Mouse (Mus musculus) hindbrain, embryonic 13.5 days (tissue): ENCODE measurements around the gene Kcnj10. TPM values are rescaled to one million over a fixed set of nuclear protein-coding genes. Genes with fewer than 3 reads are reported as not detected.

Source experiments
- ATAC-seq: fragments of 200-750 bp; cut with Nextera tagmentation; 2 replicates; pipeline ENCODE4 v1.8.0; 2017; ENCODE audit warnings: moderate TSS enrichment; ENCODE audit not compliant: low FRiP score
- H3K27ac ChIP-seq: fragments of 300-500 bp; sonication (generic); 2 replicates; pipeline ENCODE4 v1.5.1; 2015; ENCODE audit warnings: inconsistent platforms, mild to moderate bottlenecking, moderate library complexity
- H3K27me3 ChIP-seq: fragments of 300-500 bp; sonication (generic); 2 replicates; pipeline ENCODE4 v1.6.1; 2015; ENCODE audit warnings: mild to moderate bottlenecking, inconsistent platforms
- H3K36me3 ChIP-seq: fragments of 300-500 bp; sonication (generic); 2 replicates; pipeline ENCODE4 v1.6.1; 2015; ENCODE audit warnings: mild to moderate bottlenecking, inconsistent platforms
- H3K4me1 ChIP-seq: fragments of 300-500 bp; sonication (generic); replicated peaks from 2 replicates; pipeline ENCODE4 v1.6.1; 2015; ENCODE audit warnings: inconsistent platforms
- H3K4me2 ChIP-seq: fragments of 300-500 bp; sonication (generic); 2 replicates; pipeline ENCODE4 v1.6.1; 2015; ENCODE audit warnings: inconsistent platforms, mild to moderate bottlenecking, moderate library complexity
- H3K4me3 ChIP-seq: fragments of 300-500 bp; sonication (generic); 2 replicates; pipeline ENCODE4 v1.5.1; 2015; ENCODE audit warnings: mild to moderate bottlenecking, inconsistent platforms
- H3K9ac ChIP-seq: fragments of 300-500 bp; sonication (generic); 2 replicates; pipeline ENCODE4 v1.6.1; 2015; ENCODE audit warnings: mild to moderate bottlenecking, inconsistent platforms
- H3K9me3 ChIP-seq: fragments of 300-500 bp; sonication (generic); 2 replicates; pipeline ENCODE4 v1.6.1; 2016; ENCODE audit warnings: inconsistent platforms
- WGBS: fragments of 180-500 bp; shearing (Covaris S2); methylation state at CpG from one replicate; pipeline ENCODE4 v1.1.7; 2015; 5-methylcytosine and 5-hydroxymethylcytosine counted together
- polyA plus RNA-seq: library from polyadenylated mRNA; unstranded; fragments of >200 nt; fragmentation: Nextera tagmentation; extraction: Ambion mirVana; gene quantifications from 2 replicates; pipeline ENCODE4 v1.2.1, GENCODE M21; 2015

Kcnj10 gene
- polyA plus RNA-seq, 1 experiment from 2014 or later, result 1.7 TPM

GRCm38 (mm10) chr1:172396996-172397752 lies 56.2 kb downstream of the Kcnj10 start:
- H3K4me1 ChIP-seq, result peaks cover 3% of the 10 kb centered on the region
- no peak overlapping the region for H3K9ac ChIP-seq
- H3K27me3 ChIP-seq, result no peaks in the 10 kb centered on the region; the same call in 1 of the 2 replicates
- H3K9me3 ChIP-seq, result no peaks in the 10 kb centered on the region
- no peaks in the 10 kb centered on the region for H3K36me3 ChIP-seq
- H3K4me3 ChIP-seq, result no peak overlapping the region
- H3K4me2 ChIP-seq, result no peak overlapping the region
- H3K27ac ChIP-seq, result no peak overlapping the region
- 74% methylated on average over 9 of the region's 9 CpGs for WGBS
- ATAC-seq, result no peak

DNA sequence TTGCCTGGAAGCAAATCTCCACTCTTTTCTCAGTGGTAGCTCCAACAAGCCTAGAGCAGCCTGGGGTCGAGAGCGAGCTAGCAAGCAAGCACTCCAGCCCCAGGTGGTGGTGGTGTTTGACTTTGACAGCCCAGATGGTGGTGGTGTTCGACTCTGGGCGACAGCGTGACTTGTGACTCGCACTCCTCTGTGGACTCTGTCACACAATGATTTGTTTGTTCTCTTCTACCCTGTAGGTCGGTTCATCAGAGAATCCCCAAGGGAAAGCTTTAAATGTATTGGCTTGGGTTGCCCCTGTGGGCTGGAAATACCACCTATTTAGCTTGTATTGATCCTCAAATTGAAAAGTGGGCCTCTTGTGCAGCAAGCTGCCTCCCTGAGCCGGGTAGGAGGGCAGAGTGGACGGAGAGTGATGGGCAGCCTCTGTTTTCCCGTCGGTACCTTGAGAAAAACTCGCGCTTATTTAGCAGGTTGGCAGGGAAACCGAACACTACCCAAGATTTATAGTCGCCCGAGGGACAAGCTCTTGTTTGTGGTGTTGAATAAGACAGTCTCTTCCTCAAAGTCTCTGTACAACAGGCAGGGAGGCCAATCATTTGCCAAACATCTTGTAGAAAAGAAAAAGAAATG lies 65.2 kb downstream of the Kcnj10 start:
- H3K27ac ChIP-seq, result no peak overlapping the region
- peaks cover 6% of the 10 kb centered on the region for H3K4me1 ChIP-seq
- no peaks in the 10 kb centered on the region for H3K9me3 ChIP-seq
- ATAC-seq, result peak; percentile 68
- H3K4me2 ChIP-seq, result no peak overlapping the region
- 0 out of 2 replicates have a peak, but pooled peaks cover 5% of the 10 kb centered on the region for H3K27me3 ChIP-seq
- no peak overlapping the region for H3K4me3 ChIP-seq
- no peak overlapping the region for H3K9ac ChIP-seq
- WGBS, result 36% methylated on average over 16 of the region's 16 CpGs
- H3K36me3 ChIP-seq, result no peaks in the 10 kb centered on the region

GRCm38 (mm10) chr1:172408996-172409395 lies 68.0 kb downstream of the Kcnj10 start:
- no peak overlapping the region for H3K4me2 ChIP-seq
- no peaks in the 10 kb centered on the region for H3K36me3 ChIP-seq
- 8% methylated on average over 6 of the region's 6 CpGs for WGBS
- H3K9me3 ChIP-seq, result no peaks in the 10 kb centered on the region
- H3K9ac ChIP-seq, result no peak overlapping the region
- H3K4me3 ChIP-seq, result no peak overlapping the region
- peaks cover 6% of the 10 kb centered on the region for H3K4me1 ChIP-seq
- 0 out of 2 replicates have a peak, but pooled peaks cover 5% of the 10 kb centered on the region for H3K27me3 ChIP-seq
- no peak for ATAC-seq
- H3K27ac ChIP-seq, result no peak overlapping the region

DNA sequence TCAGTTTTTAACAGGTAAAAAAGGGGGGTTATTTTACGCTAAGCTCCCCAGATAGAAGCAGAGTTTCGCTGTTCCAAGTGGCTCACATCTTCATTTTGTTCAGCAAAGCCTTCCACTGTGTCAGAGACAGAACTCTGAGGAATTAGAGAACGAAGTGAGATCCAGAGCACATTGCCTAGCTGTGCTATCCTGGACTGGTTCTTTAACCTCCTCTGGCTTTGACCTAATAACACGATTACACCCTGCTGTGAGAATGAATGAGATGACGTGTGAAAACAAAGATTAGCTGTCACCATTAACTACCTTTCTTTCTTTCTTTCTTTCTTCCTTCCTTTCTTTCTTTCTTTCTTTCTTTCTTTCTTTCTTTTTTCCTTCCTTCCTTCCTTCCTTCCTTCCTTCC lies 68.4 kb downstream of the Kcnj10 start:
- no peak overlapping the region for H3K9ac ChIP-seq
- no peak for ATAC-seq
- H3K27me3 ChIP-seq, result 0 out of 2 replicates have a peak, but pooled peaks cover 5% of the 10 kb centered on the region
- no peak overlapping the region for H3K27ac ChIP-seq
- H3K4me2 ChIP-seq, result 0 out of 2 replicates have a peak overlapping the region, but pooled peaks have one; percentile 23
- H3K36me3 ChIP-seq, result no peaks in the 10 kb centered on the region
- peaks cover 6% of the 10 kb centered on the region for H3K4me1 ChIP-seq
- H3K9me3 ChIP-seq, result no peaks in the 10 kb centered on the region
- no peak overlapping the region for H3K4me3 ChIP-seq
- WGBS, result 8% methylated on average over 5 of the region's 5 CpGs

GRCm38 (mm10) chr1:172410806-172411205 lies 69.8 kb downstream of the Kcnj10 start:
- 0 out of 2 replicates have a peak, but pooled peaks cover 5% of the 10 kb centered on the region for H3K27me3 ChIP-seq
- no peak overlapping the region for H3K27ac ChIP-seq
- peaks cover 6% of the 10 kb centered on the region for H3K4me1 ChIP-seq
- WGBS, result 7% methylated on average over 4 of the region's 4 CpGs
- H3K9ac ChIP-seq, result no peak overlapping the region
- no peak overlapping the region for H3K4me2 ChIP-seq
- ATAC-seq, result no peak
- no peaks in the 10 kb centered on the region for H3K9me3 ChIP-seq
- no peak overlapping the region for H3K4me3 ChIP-seq
- H3K36me3 ChIP-seq, result no peaks in the 10 kb centered on the region

GRCm38 (mm10) chr1:172412204-172412603 lies 71.2 kb downstream of the Kcnj10 start:
- Histone ChIP-seq H3K36me3 (no peaks in the 10 kb centered on the region), H3K4me3 (no peak overlapping the region), H3K4me1 (no peaks in the 10 kb centered on the region), H3K27me3 (0 out of 2 replicates have a peak, but pooled peaks cover 5% of the 10 kb centered on the region), H3K9ac (no peak overlapping the region), H3K4me2 (no peak overlapping the region), H3K27ac (no peak overlapping the region), H3K9me3 (no peaks in the 10 kb centered on the region)
- ATAC-seq, result peak; percentile 84
- 3% methylated on average over 5 of the region's 5 CpGs for WGBS

GRCm38 (mm10) chr1:172413491-172414230 lies 72.7 kb downstream of the Kcnj10 start:
- no peak for ATAC-seq
- Histone ChIP-seq H3K4me2 (no peak overlapping the region), H3K36me3 (no peaks in the 10 kb centered on the region), H3K4me1 (peaks cover 3% of the 10 kb centered on the region; the same call in 1 of the 2 replicates), H3K9me3 (no peaks in the 10 kb centered on the region), H3K27me3 (0 out of 2 replicates have a peak, but pooled peaks cover 2% of the 10 kb centered on the region), H3K27ac (no peak overlapping the region), H3K9ac (no peak overlapping the region), H3K4me3 (no peak overlapping the region)
- WGBS, result 81% methylated on average over 4 of the region's 4 CpGs

DNA sequence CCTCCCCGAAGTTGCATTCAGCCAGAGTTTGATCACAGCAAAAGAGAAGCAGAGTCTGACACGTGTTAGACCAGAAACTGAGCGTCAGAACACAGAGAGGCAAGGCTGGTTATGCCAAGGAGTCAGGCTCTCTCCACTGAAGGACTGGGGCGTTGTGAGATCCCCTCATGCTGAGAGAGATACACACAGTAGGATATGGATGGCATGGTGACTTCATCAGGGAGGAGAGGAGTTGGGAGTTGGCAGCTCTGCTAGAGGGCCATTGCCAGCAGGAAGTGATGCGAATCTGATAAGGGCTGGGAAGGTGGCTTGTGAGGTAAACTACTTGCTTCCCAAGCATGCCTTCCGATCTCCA lies 73.2 kb downstream of the Kcnj10 start:
- Histone ChIP-seq H3K4me2 (no peak overlapping the region), H3K36me3 (no peaks in the 10 kb centered on the region), H3K9me3 (no peaks in the 10 kb centered on the region), H3K27me3 (0 out of 2 replicates have a peak, but pooled peaks cover 2% of the 10 kb centered on the region), H3K27ac (no peak overlapping the region), H3K9ac (no peak overlapping the region), H3K4me3 (no peak overlapping the region), H3K4me1 (peaks cover 3% of the 10 kb centered on the region; the same call in 1 of the 2 replicates)
- ATAC-seq, result no peak
- 88% methylated on average over 6 of the region's 6 CpGs for WGBS

- WGBS, result 85% methylated on average over 7 of the region's 7 CpGs
- no peak overlapping the region for H3K27ac ChIP-seq
- H3K4me3 ChIP-seq, result no peak overlapping the region
- H3K4me2 ChIP-seq, result no peak overlapping the region
- peaks cover 3% of the 10 kb centered on the region; the same call in 1 of the 2 replicates for H3K4me1 ChIP-seq
- no peaks in the 10 kb centered on the region for H3K9me3 ChIP-seq
- no peak for ATAC-seq
- no peaks in the 10 kb centered on the region for H3K36me3 ChIP-seq
- no peak overlapping the region for H3K9ac ChIP-seq
- 0 out of 2 replicates have a peak, but pooled peaks cover 2% of the 10 kb centered on the region for H3K27me3 ChIP-seq
Observed at GRCm38 (mm10) chr1:172415061-172415460, 74.1 kb downstream of the Kcnj10 start.

GRCm38 (mm10) chr1:172418173-172418572 lies 77.2 kb downstream of the Kcnj10 start:
- 19% methylated on average over 6 of the region's 6 CpGs for WGBS
- no peaks in the 10 kb centered on the region for H3K36me3 ChIP-seq

DNA sequence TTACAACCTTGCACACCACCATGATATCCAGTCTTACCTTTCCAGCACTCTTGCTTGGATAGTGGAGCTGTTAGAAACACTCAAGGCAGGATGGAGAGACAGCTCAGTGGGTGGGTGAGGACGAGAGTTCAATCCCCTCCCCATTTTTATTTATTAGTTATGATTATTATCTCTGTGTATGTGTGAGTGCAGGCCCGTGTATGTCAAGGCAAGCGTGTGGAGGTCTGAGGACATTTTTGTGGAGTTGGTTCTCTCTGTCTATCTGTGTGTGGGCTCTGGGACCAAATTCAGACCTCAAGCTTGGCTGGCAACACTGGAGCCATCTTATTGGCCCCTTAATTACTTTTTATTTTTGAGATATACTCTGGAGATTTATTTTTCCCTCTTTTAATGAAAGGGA lies 77.6 kb downstream of the Kcnj10 start:
- H3K27ac ChIP-seq, result no peak overlapping the region
- no peak overlapping the region for H3K4me3 ChIP-seq
- WGBS, result 82% methylated on average over 3 of the region's 3 CpGs
- H3K4me1 ChIP-seq, result peaks cover 3% of the 10 kb centered on the region; the same call in 1 of the 2 replicates
- H3K27me3 ChIP-seq, result no peaks in the 10 kb centered on the region
- no peaks in the 10 kb centered on the region for H3K36me3 ChIP-seq
- H3K9ac ChIP-seq, result no peak overlapping the region
- ATAC-seq, result no peak
- no peaks in the 10 kb centered on the region for H3K9me3 ChIP-seq
- no peak overlapping the region for H3K4me2 ChIP-seq

More at GRCm38 (mm10) chr1:172418173-172418572, 77.2 kb downstream of the Kcnj10 start:
- Histone ChIP-seq H3K27ac (no peak overlapping the region), H3K4me1 (peaks cover 3% of the 10 kb centered on the region; the same call in 1 of the 2 replicates), H3K27me3 (no peaks in the 10 kb centered on the region), H3K9ac (no peak overlapping the region), H3K4me3 (no peak overlapping the region), H3K9me3 (no peaks in the 10 kb centered on the region), H3K4me2 (no peak overlapping the region)
- ATAC-seq, result peak; percentile 24; the same call in 1 of the 2 replicates

DNA sequence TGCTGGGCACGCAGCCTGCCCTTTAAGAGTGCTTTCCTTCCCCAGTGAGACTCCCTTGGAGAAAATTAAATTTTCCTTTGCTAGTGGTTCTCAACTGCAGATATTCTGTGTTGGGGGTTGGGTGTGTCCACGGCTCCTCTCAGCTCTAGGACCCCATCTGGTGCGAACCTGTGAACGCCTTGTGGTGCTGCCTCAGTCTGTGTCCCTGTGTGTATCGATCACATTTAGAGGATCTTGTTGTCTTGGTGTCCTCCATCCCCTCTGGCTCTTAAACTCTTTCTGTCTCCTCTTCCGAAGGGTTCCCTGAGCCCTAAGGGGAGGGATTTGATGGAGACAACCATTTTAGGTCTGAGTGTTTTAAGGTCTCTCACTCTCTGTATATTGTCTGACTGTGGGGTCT lies 79.2 kb downstream of the Kcnj10 start:
- WGBS, result 88% methylated on average over 6 of the region's 6 CpGs
- peaks cover 3% of the 10 kb centered on the region; the same call in 1 of the 2 replicates for H3K4me1 ChIP-seq
- no peak overlapping the region for H3K4me3 ChIP-seq
- H3K27me3 ChIP-seq, result no peaks in the 10 kb centered on the region
- H3K9ac ChIP-seq, result no peak overlapping the region
- no peaks in the 10 kb centered on the region for H3K36me3 ChIP-seq
- no peak overlapping the region for H3K4me2 ChIP-seq
- no peak for ATAC-seq
- no peaks in the 10 kb centered on the region for H3K9me3 ChIP-seq
- no peak overlapping the region for H3K27ac ChIP-seq
